7 mouse cellular contexts compared by ENCODE assay signal in genomic region chr7:44383980-44384715, GRCm38 (mm10). TPM values are rescaled to one million over a fixed set of nuclear protein-coding genes. Genes with fewer than 3 reads are reported as not detected.
DNase-seq lines count a peak whose midpoint lies in the region; TF ChIP-seq lines count a peak whose summit lies in the region.

Gene Syt3, plus strand, starts transcription at chr7:44384102.

- peak within 1 kb of the TSS; percentile 71 for H3K27ac ChIP-seq in gastrocnemius, adult 2 months
- H3K27ac ChIP-seq in left cerebral cortex, adult 2 months: peak within 1 kb of the TSS; percentile 88

- TF ChIP-seq CTCF in gastrocnemius, adult 2 months (IDR thresholded peaks at IDR 0.05): no peak
- TF ChIP-seq CTCF in left cerebral cortex, adult 2 months (IDR thresholded peaks at IDR 0.05): no peak

- peak; percentile 10 for DNase-seq in adipocyte (ENCODE audit: low spot score)
- DNase-seq in cerebellum, postnatal 4 days (ENCODE audit: low spot score in 2 of 2): peak; percentile 39 to 71
- peak; percentile 74 for DNase-seq in gastrocnemius, adult 2 months
- peak; percentile 58 for DNase-seq in induced T-regulatory cell, adult 2 months (ENCODE audit: low read depth)
- DNase-seq in left cerebral cortex, adult 2 months (ENCODE audit: extremely low spot score in 1 of 2, low spot score in 2 of 2): peak; percentile 73 to 76
- peak; percentile 63 to 72 for DNase-seq in lung, postnatal 4 days
- DNase-seq in right cerebral cortex, adult 2 months (ENCODE audit: low spot score in 2 of 2): peak; percentile 82 to 88

- peak within 1 kb of the TSS; percentile 87 for H3K4me3 ChIP-seq in gastrocnemius, adult 2 months
- peak within 1 kb of the TSS; percentile 69 for H3K4me3 ChIP-seq in left cerebral cortex, adult 2 months

- intact Hi-C loops in gastrocnemius, adult 2 months (cut with DNase I): no loop called here
- intact Hi-C loops in left cerebral cortex, adult 2 months (cut with DNase I): no loop called here

RNA-seq across cellular contexts. Expression of gene Syt3, which starts in this region (rescaled TPM):
- total RNA-seq in gastrocnemius, adult 2 months (2021): 1 to 10 TPM; 2.3 to 3.6 TPM
- 10 to 100 TPM; 59.5 to 63.7 TPM for total RNA-seq in left cerebral cortex, adult 2 months (2021)

Comparison
In these comparisons a context has a peak if more than half of its experiments do, and no peak if none do; other contexts are left out.
1. Peak in every context shown above with its lines: DNase-seq, H3K4me3 ChIP-seq and H3K27ac ChIP-seq.
2. RNA of gene Syt3 (total RNA-seq): 59.5 to 63.7 TPM in left cerebral cortex, adult 2 months; 2.3 to 3.6 TPM in gastrocnemius, adult 2 months; every median in the first group is over 10 times any median in the second.
3. DNase-seq: peak in every context shown above with its lines; median percentile 85 in right cerebral cortex, adult 2 months; 74 in left cerebral cortex, adult 2 months; 74 in gastrocnemius, adult 2 months; 68 in lung, postnatal 4 days; 58 in induced T-regulatory cell, adult 2 months; 55 in cerebellum, postnatal 4 days; 10 in adipocyte.